Mouse (Mus musculus) megakaryocyte, embryonic 14.5 days (primary cell): Measurements from ENCODE around the gene Cldn4. TPM values are rescaled to one million over a fixed set of nuclear protein-coding genes. Genes with fewer than 3 reads are reported as not detected.

Experiments used
- H3K27me3 ChIP-seq: replicated peaks from 2 replicates; pipeline ENCODE3; 2012; ENCODE audit warnings: inconsistent platforms
- H3K36me3 ChIP-seq: replicated peaks from 2 replicates; pipeline ENCODE3; 2012; ENCODE audit warnings: low read length, inconsistent platforms, mixed read lengths
- H3K4me1 ChIP-seq: 2 replicates; pipeline ENCODE4 v1.6.1; 2012; ENCODE audit warnings: inconsistent platforms
- H3K4me3 ChIP-seq: replicated peaks from 2 replicates; pipeline ENCODE3; 2012; ENCODE audit warnings: moderate library complexity, mild to moderate bottlenecking, inconsistent platforms
- H3K9me3 ChIP-seq: 2 replicates; pipeline ENCODE4 v1.6.1; 2012; ENCODE audit warnings: inconsistent platforms
- FLI1 ChIP-seq: IDR thresholded peaks from 2 replicates; pipeline ENCODE4 v1.6.1; 2012; ENCODE audit warnings: low read length, inconsistent platforms, mixed read lengths
- GATA1 ChIP-seq: IDR thresholded peaks from 3 replicates; pipeline ENCODE4 v1.6.1; 2012; ENCODE audit warnings: mixed read lengths, low read length, inconsistent platforms, borderline replicate concordance
- polyA plus RNA-seq: library from polyadenylated mRNA; stranded (reverse); fragments of >175 nt; gene quantifications from 2 replicates; pipeline ENCODE4 v1.2.3, GENCODE M21; 2012; ENCODE audit warnings: low replicate concordance; ENCODE audit not compliant: insufficient read depth

Cldn4 gene
- polyA plus RNA-seq, 1 experiment: not detected

DNA sequence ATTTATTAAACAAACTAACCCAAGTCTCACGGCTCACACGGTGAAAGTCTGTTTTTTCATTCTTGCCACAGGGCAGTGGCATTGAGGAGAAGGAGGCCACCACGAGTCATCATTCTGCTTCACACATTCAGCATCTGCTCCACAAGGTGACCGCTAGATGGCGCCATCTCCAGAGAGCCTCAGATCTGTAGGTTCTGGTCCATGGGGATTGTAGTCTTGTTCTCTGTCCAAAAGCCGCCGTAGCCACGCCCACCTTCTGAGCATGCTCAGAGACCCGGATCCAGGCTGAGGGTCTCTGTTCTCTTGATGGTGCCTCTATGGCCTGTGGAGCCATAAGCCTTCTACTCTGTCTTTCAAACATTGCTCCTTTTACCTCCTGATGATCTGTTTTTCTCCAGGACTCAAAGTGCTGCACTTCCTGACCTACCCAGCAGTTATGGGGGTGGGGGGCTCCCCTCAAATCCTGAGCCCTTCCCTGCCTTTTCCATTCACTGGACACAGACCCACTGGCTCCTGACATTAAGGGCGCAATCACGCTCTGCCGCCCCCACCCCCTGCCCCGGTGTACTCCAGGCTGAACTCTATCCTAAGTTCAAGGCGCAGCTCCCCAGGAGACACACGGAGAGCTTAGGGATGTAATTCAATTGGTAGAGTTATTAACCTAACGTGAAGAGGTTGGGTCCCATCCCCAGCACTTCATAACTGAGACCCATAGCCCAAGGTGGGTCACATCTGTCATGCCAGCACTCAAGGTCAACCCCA, 28.5 kb downstream of the Cldn4 start:
- Histone ChIP-seq H3K4me1 (peaks cover 22% of the 10 kb centered on the region), H3K27me3 (peaks cover 38% of the 10 kb centered on the region), H3K36me3 (no peaks in the 10 kb centered on the region), H3K9me3 (peaks cover 17% of the 10 kb centered on the region), H3K4me3 (no peak overlapping the region)
- no peak for TF ChIP-seq GATA1

DNA sequence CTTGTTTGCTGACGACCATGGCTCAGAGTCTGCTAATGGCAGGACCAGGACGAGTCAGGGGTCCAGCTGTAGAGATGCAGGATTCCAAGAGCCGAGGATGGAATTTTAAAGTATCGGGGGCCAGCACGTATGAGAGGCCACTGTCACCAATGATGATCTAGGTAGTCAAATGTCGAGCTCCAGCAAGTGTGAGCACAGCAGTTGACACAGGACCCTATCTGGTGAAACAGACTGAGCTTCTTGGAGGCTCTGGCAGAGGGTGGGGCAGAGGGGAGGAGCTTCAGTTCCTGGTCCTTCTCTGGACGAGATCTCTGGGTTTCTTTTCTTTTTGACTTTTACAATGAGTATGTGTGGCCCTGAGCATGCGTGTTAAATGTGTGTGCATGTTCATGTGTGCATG, 31.4 kb downstream of the Cldn4 start, which contains the start of gene Cldn13:
TSS of gene Cldn13 (minus strand) at position 216 of the 400 bp plus-strand sequence.
- Histone ChIP-seq H3K27me3 (peaks cover 26% of the 10 kb centered on the region), H3K36me3 (no peaks in the 10 kb centered on the region), H3K9me3 (peaks cover 20% of the 10 kb centered on the region), H3K4me3 (no peak within 1 kb of the TSS), H3K4me1 (peaks cover 30% of the 10 kb centered on the region)
- TF ChIP-seq GATA1 (no peak), FLI1 (no peak)

- Histone ChIP-seq H3K4me3 (no peak overlapping the region), H3K36me3 (no peaks in the 10 kb centered on the region), H3K27me3 (peaks cover 24% of the 10 kb centered on the region), H3K9me3 (peaks cover 23% of the 10 kb centered on the region), H3K4me1 (peaks cover 30% of the 10 kb centered on the region)
- TF ChIP-seq FLI1: no peak
- TF ChIP-seq GATA1: no peak
Measured at GRCm38 (mm10) chr5:134914510-134914909, 32.2 kb downstream of the Cldn4 start.

DNA sequence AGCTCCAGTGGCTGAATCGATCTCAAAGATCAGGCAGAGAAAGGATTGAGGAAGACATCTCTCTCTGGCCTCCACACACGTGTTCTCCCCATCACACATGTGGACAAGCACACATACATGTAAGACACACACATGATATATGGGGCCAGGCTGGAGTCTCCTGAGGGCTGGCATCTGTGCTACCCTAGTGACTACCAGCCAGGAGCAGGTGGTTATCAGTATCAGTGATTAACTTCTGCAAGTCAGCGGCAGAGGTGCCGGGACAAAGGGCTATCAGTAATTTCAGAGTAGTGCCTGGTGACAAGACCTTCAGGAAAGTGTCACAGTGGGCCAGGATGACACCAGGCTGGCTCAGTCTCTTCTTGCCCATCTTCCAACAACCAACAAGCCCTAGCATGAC, 33.0 kb downstream of the Cldn4 start:
- TF ChIP-seq FLI1 (no peak), GATA1 (no peak)
- Histone ChIP-seq H3K27me3 (peaks cover 20% of the 10 kb centered on the region), H3K4me3 (no peak overlapping the region), H3K36me3 (no peaks in the 10 kb centered on the region), H3K4me1 (peaks cover 30% of the 10 kb centered on the region), H3K9me3 (peaks cover 23% of the 10 kb centered on the region)

- Histone ChIP-seq H3K27me3 (peaks cover 20% of the 10 kb centered on the region), H3K36me3 (no peaks in the 10 kb centered on the region), H3K4me3 (no peak overlapping the region), H3K4me1 (peaks cover 31% of the 10 kb centered on the region), H3K9me3 (peaks cover 23% of the 10 kb centered on the region)
- no peak for TF ChIP-seq GATA1
- no peak for TF ChIP-seq FLI1
Measured at GRCm38 (mm10) chr5:134913352-134913751, 33.4 kb downstream of the Cldn4 start.

- Histone ChIP-seq H3K36me3 (no peaks in the 10 kb centered on the region), H3K4me1 (peaks cover 38% of the 10 kb centered on the region), H3K4me3 (no peak overlapping the region)
Measured at GRCm38 (mm10) chr5:134911901-134912300, 34.8 kb downstream of the Cldn4 start.

DNA sequence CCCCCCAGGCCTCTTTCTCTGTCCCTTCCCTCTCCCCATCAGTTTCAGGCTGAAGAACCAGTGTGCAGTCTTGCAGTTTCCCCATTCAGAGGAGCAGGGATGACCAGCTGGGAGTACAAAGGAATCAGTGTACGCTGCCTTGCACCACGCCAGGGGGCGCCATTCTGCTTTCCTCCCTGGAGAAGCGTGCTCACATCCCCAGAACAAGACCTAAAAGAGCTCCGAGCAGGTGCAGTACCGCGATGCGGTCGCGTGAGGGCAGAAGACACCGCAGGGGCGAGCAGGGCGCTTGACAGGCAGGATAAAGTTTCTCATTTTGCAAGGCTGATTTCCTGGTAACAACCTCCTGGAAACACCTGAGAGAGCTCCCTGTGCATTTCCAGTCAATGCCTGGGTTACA, 39.6 kb downstream of the Cldn4 start:
- peaks cover 16% of the 10 kb centered on the region for H3K27me3 ChIP-seq
- H3K4me3 ChIP-seq: no peak overlapping the region
- H3K9me3 ChIP-seq: peaks cover 6% of the 10 kb centered on the region; the same call in 1 of the 2 replicates
- H3K36me3 ChIP-seq: no peaks in the 10 kb centered on the region
- TF ChIP-seq FLI1: no peak
- TF ChIP-seq GATA1: no peak
- H3K4me1 ChIP-seq: peaks cover 39% of the 10 kb centered on the region

More at GRCm38 (mm10) chr5:134911901-134912300, 34.8 kb downstream of the Cldn4 start:
- Histone ChIP-seq H3K27me3 (peaks cover 20% of the 10 kb centered on the region), H3K9me3 (peaks cover 11% of the 10 kb centered on the region)
- TF ChIP-seq GATA1: no peak
- no peak for TF ChIP-seq FLI1

GRCm38 (mm10) chr5:134906633-134907032, 40.1 kb downstream of the Cldn4 start, which contains the start of gene Tmem270:
TSS of gene Tmem270 (minus strand) at chr5:134906733.
- H3K27me3 ChIP-seq: peaks cover 20% of the 10 kb centered on the region
- no peak for TF ChIP-seq FLI1
- TF ChIP-seq GATA1: no peak

DNA sequence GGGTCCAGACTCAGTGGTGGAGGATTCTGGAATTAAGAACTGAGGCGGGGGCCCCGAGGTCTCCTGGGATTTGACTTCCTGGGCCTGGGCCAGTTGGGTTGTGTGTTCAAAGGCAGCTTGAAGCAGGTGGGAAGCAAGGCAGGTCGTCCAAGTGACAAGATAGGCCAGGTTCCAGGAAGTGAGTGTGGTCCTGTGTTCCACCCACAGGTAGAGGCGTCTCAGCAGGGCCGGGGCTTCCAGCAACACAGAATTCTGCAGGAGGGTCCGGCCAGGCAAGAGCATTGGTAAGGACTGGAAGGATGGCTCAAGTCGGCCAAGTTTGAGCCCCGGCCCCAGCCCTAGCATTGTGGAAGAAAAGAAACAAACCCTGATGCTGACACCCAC, 45.1 kb downstream of the Cldn4 start:
- TF ChIP-seq FLI1 (no peak), GATA1 (no peak)
- Histone ChIP-seq H3K4me1 (peaks cover 16% of the 10 kb centered on the region; the same call in 1 of the 2 replicates), H3K27me3 (peaks cover 37% of the 10 kb centered on the region), H3K9me3 (no peaks in the 10 kb centered on the region), H3K36me3 (no peaks in the 10 kb centered on the region), H3K4me3 (no peak overlapping the region)

More at GRCm38 (mm10) chr5:134906633-134907032, 40.1 kb downstream of the Cldn4 start, which contains the start of gene Tmem270:
- Histone ChIP-seq H3K4me3 (no peak within 1 kb of the TSS), H3K9me3 (peaks cover 6% of the 10 kb centered on the region; the same call in 1 of the 2 replicates), H3K4me1 (peaks cover 39% of the 10 kb centered on the region), H3K36me3 (no peaks in the 10 kb centered on the region)

DNA sequence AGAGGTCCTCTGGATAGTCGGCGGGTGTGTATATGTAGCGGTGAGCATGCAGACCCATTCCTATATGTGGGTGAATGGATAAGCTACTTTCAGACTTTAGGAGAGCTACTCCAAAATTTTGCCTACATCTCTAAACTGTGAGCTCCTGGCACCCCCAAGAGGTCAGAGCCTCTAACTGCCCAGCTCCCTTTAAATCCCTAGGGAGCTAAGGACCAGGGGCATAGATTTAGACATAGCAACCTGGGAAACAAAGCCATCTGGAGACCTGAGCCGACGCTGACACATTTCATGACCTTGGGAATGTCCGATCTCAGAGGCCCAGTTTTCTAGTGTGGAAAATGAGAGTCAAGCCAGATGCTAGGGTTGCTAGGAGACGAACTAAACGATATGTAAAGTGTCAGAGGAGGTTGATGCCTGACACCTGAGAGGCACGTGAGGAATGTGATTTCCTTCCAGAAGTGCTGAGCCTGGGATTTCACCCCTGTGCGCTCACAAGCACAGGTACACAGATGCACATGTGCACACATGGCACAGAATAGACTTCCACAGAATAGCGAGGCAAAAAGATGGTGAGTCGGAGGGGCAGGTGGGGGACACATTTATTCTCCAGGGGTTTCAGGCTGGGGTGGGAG, 45.6 kb downstream of the Cldn4 start:
- TF ChIP-seq FLI1: no peak
- TF ChIP-seq GATA1: no peak
- peaks cover 14% of the 10 kb centered on the region; the same call in 1 of the 2 replicates for H3K4me1 ChIP-seq
- peaks cover 39% of the 10 kb centered on the region for H3K27me3 ChIP-seq

More for the DNA sequence above, 45.6 kb downstream of the Cldn4 start:
- no peak overlapping the region for H3K4me3 ChIP-seq
- no peaks in the 10 kb centered on the region for H3K36me3 ChIP-seq
- no peaks in the 10 kb centered on the region for H3K9me3 ChIP-seq
